9 mouse cellular contexts compared by ENCODE assay signal in genomic region chr7:4470275-4471178, GRCm38 (mm10). TPM values are rescaled to one million over a fixed set of nuclear protein-coding genes. Genes with fewer than 3 reads are reported as not detected.
DNase-seq lines count a peak whose midpoint lies in the region; ATAC-seq and TF ChIP-seq lines count a peak whose summit lies in the region.
"Had no signal": no experiment of that assay in that cellular context is flagged by ENCODE, and none has a peak within 500 bp of the region (broad histone marks: within the 10 kb centered on the region; RNA-seq: fewer than 3 reads in every experiment).

No protein-coding gene starts in this region.

- TF ChIP-seq CTCF in embryonic fibroblast, embryonic 13.5 days (IDR thresholded peaks at IDR 0.05; ENCODE audit: borderline replicate concordance, insufficient read depth, low read length): no peak
- no peak for TF ChIP-seq CTCF in kidney, postnatal 0 days (IDR thresholded peaks at IDR 0.05; ENCODE audit: low read depth)

- DNase-seq in CD4-positive, CD25-positive, alpha-beta regulatory T cell, adult 2 months (ENCODE audit: low read depth, low spot score): peak; percentile 55
- DNase-seq in adrenal gland, postnatal 14 days: peak; percentile 78
- peak; percentile 89 for DNase-seq in kidney, postnatal 0 days (ENCODE audit: low spot score)
- DNase-seq in yolk sac, embryonic 10.5 days (ENCODE audit: low spot score): peak; percentile 70

- 0 out of 2 replicates have a peak, but pooled peaks cover 4% of the 10 kb centered on the region for H3K4me1 ChIP-seq in embryonic fibroblast, embryonic 13.5 days (ENCODE audit: control insufficient read depth, insufficient read depth, low read length)
- H3K4me1 ChIP-seq in heart, embryonic 16.5 days (ENCODE audit: control insufficient read depth, insufficient read depth, low read length): peaks cover 10% of the 10 kb centered on the region
- H3K4me1 ChIP-seq in kidney, postnatal 0 days (replicated peaks; ENCODE audit: insufficient read depth, low read length): no peaks in the 10 kb centered on the region
- H3K4me1 ChIP-seq in liver, embryonic 16.5 days (ENCODE audit: control insufficient read depth, low read depth, low read length): no peaks in the 10 kb centered on the region; the same call in 1 of the 2 replicates
- H3K4me1 ChIP-seq in neural tube, embryonic 12.5 days: peaks cover 8% of the 10 kb centered on the region; the same call in 1 of the 2 replicates

- H3K4me2 ChIP-seq in heart, embryonic 16.5 days (ENCODE audit: low read depth, low read length): peak overlapping the region; percentile 70
- H3K4me2 ChIP-seq in kidney, postnatal 0 days (ENCODE audit: low read length): peak overlapping the region; percentile 64
- peak overlapping the region; percentile 38 for H3K4me2 ChIP-seq in liver, embryonic 16.5 days (ENCODE audit: low read depth, low read length)
- H3K4me2 ChIP-seq in neural tube, embryonic 12.5 days (replicated peaks): peak overlapping the region; percentile 68

- peaks cover 31% of the 10 kb centered on the region for H3K27me3 ChIP-seq in heart, embryonic 16.5 days (ENCODE audit: control insufficient read depth, insufficient read depth, low read length)
- H3K27me3 ChIP-seq in kidney, postnatal 0 days (ENCODE audit: insufficient read depth, low read length): no peaks in the 10 kb centered on the region; the same call in 1 of the 2 replicates
- H3K27me3 ChIP-seq in liver, embryonic 16.5 days (ENCODE audit: control insufficient read depth, insufficient read depth, low read depth, low read length): peaks cover 29% of the 10 kb centered on the region
- peaks cover 48% of the 10 kb centered on the region for H3K27me3 ChIP-seq in neural tube, embryonic 12.5 days (replicated peaks)

- WGBS in heart, embryonic 16.5 days: 4% methylated on average over 34 of the region's 35 CpGs
- 3% methylated on average over 35 of the region's 35 CpGs for WGBS in kidney, postnatal 0 days
- WGBS in liver, embryonic 16.5 days (ENCODE audit: insufficient replicate concordance): 7% methylated on average over 35 of the region's 35 CpGs
- WGBS in neural tube, embryonic 12.5 days: 4% methylated on average over 35 of the region's 35 CpGs

- 0 out of 2 replicates have a peak, but pooled peaks have one; percentile 19 for ATAC-seq in heart, embryonic 16.5 days (replicated peaks; ENCODE audit: extremely low read depth, insufficient read depth, low FRiP score)
- peak; percentile 64 for ATAC-seq in kidney, postnatal 0 days (replicated peaks; ENCODE audit: low FRiP score, low read depth)
- ATAC-seq in liver, embryonic 16.5 days (ENCODE audit: low read depth): peak; percentile 21; the same call in 1 of the 2 replicates
- peak; percentile 61 for ATAC-seq in neural tube, embryonic 12.5 days (ENCODE audit: low FRiP score, low read depth)

- H3K4me3 ChIP-seq in embryonic fibroblast, embryonic 13.5 days (ENCODE audit: insufficient read depth, low read length): peak overlapping the region; percentile 32
- H3K4me3 ChIP-seq in heart, embryonic 16.5 days (ENCODE audit: low read length): peak overlapping the region; percentile 44
- peak overlapping the region; percentile 28 for H3K4me3 ChIP-seq in kidney, postnatal 0 days (replicated peaks; ENCODE audit: low read depth, low read length)
- H3K4me3 ChIP-seq in liver, embryonic 16.5 days (ENCODE audit: low read depth, low read length): peak overlapping the region; percentile 14
- H3K4me3 ChIP-seq in neural tube, embryonic 12.5 days: peak overlapping the region; percentile 38

- H3K9me3 ChIP-seq in heart, embryonic 16.5 days (replicated peaks; ENCODE audit: control insufficient read depth, low read length): no peaks in the 10 kb centered on the region
- no peaks in the 10 kb centered on the region for H3K9me3 ChIP-seq in kidney, postnatal 0 days (replicated peaks; ENCODE audit: low read length)
- no peaks in the 10 kb centered on the region for H3K9me3 ChIP-seq in liver, embryonic 16.5 days (replicated peaks; ENCODE audit: control insufficient read depth, low read length)
- H3K9me3 ChIP-seq in neural tube, embryonic 12.5 days: no peaks in the 10 kb centered on the region

- peak; percentile 31; the same call in 1 of the 2 replicates for TF ChIP-seq POLR2A in embryonic fibroblast, embryonic 13.5 days (IDR thresholded peaks at IDR 0.05; ENCODE audit: low read depth, low read length)

- H3K27ac ChIP-seq in embryonic fibroblast, embryonic 13.5 days (ENCODE audit: insufficient read depth, low read length): no peak overlapping the region
- H3K27ac ChIP-seq in heart, embryonic 16.5 days (ENCODE audit: low read length): no peak overlapping the region
- no peak overlapping the region for H3K27ac ChIP-seq in kidney, postnatal 0 days
- H3K27ac ChIP-seq in liver, embryonic 16.5 days (ENCODE audit: low read length): no peak overlapping the region
- H3K27ac ChIP-seq in neural tube, embryonic 12.5 days: no peak overlapping the region

- H3K9ac ChIP-seq in heart, embryonic 16.5 days (ENCODE audit: low read length): peak overlapping the region; percentile 56; the same call in 1 of the 2 replicates
- peak overlapping the region; percentile 14; the same call in 1 of the 2 replicates for H3K9ac ChIP-seq in kidney, postnatal 0 days (ENCODE audit: low read depth, low read length)
- no peak overlapping the region for H3K9ac ChIP-seq in liver, embryonic 16.5 days (ENCODE audit: low read depth, low read length)
- peak overlapping the region; percentile 38; the same call in 1 of the 2 replicates for H3K9ac ChIP-seq in neural tube, embryonic 12.5 days

- no peaks in the 10 kb centered on the region for H3K36me3 ChIP-seq in heart, embryonic 16.5 days (ENCODE audit: control insufficient read depth, insufficient read depth)
- no peaks in the 10 kb centered on the region for H3K36me3 ChIP-seq in kidney, postnatal 0 days (ENCODE audit: insufficient read depth, low read length)
- no peaks in the 10 kb centered on the region for H3K36me3 ChIP-seq in liver, embryonic 16.5 days (ENCODE audit: control insufficient read depth, insufficient read depth)
- H3K36me3 ChIP-seq in neural tube, embryonic 12.5 days: no peaks in the 10 kb centered on the region

RNA-seq across cellular contexts. Expression of gene Eps8l1, which starts 10.1 kb away (rescaled TPM):
- total RNA-seq in adrenal gland, postnatal 14 days (2021): 5.9 TPM in 2 replicates
- 2.1 and 2.9 TPM in 2 replicates for polyA plus RNA-seq in embryonic fibroblast, embryonic 13.5 days (2011; ENCODE audit: insufficient read length, low read depth, missing spikeins)
- 3.6 and 5.6 TPM in 2 replicates for polyA plus RNA-seq in heart, embryonic 16.5 days (2015; fragmentation: Nextera tagmentation; extraction: Ambion mirVana)
- polyA plus RNA-seq in kidney, postnatal 0 days (2015; fragmentation: Nextera tagmentation; extraction: Ambion mirVana): 5.8 and 12.8 TPM in 2 replicates
- polyA plus RNA-seq in liver, embryonic 16.5 days (2015; fragmentation: Nextera tagmentation; extraction: Ambion mirVana): 1.1 and 2.6 TPM in 2 replicates
- polyA plus RNA-seq in neural tube, embryonic 12.5 days (2016; fragmentation: Nextera tagmentation; extraction: Ambion mirVana): 8.7 and 8.9 TPM in 2 replicates

RNA-seq across cellular contexts. Expression of gene Rdh13, which starts 25.1 kb away (rescaled TPM):
- total RNA-seq in adrenal gland, postnatal 14 days (2021): 26.1 and 31.7 TPM in 2 replicates
- polyA plus RNA-seq in embryonic fibroblast, embryonic 13.5 days (2011; ENCODE audit: insufficient read length, low read depth, missing spikeins): 14.7 and 16.8 TPM in 2 replicates
- polyA plus RNA-seq in heart, embryonic 16.5 days (2015; fragmentation: Nextera tagmentation; extraction: Ambion mirVana): 31.9 and 32.2 TPM in 2 replicates
- 24.3 and 26.5 TPM in 2 replicates for polyA plus RNA-seq in kidney, postnatal 0 days (2015; fragmentation: Nextera tagmentation; extraction: Ambion mirVana)
- 4.2 and 4.3 TPM in 2 replicates for polyA plus RNA-seq in liver, embryonic 16.5 days (2015; fragmentation: Nextera tagmentation; extraction: Ambion mirVana)
- polyA plus RNA-seq in neural tube, embryonic 12.5 days (2016; fragmentation: Nextera tagmentation; extraction: Ambion mirVana): 29.0 and 29.8 TPM in 2 replicates

RNA-seq across cellular contexts. Expression of gene Ppp1r12c, which starts 31.0 kb away (rescaled TPM):
- 83.4 and 90.8 TPM in 2 replicates for total RNA-seq in adrenal gland, postnatal 14 days (2021)
- 72.2 and 79.4 TPM in 2 replicates for polyA plus RNA-seq in embryonic fibroblast, embryonic 13.5 days (2011; ENCODE audit: insufficient read length, low read depth, missing spikeins)
- 28.6 and 39.8 TPM in 2 replicates for polyA plus RNA-seq in heart, embryonic 16.5 days (2015; fragmentation: Nextera tagmentation; extraction: Ambion mirVana)
- 31.3 and 33.8 TPM in 2 replicates for polyA plus RNA-seq in kidney, postnatal 0 days (2015; fragmentation: Nextera tagmentation; extraction: Ambion mirVana)
- 6.9 and 8.0 TPM in 2 replicates for polyA plus RNA-seq in liver, embryonic 16.5 days (2015; fragmentation: Nextera tagmentation; extraction: Ambion mirVana)
- polyA plus RNA-seq in neural tube, embryonic 12.5 days (2016; fragmentation: Nextera tagmentation; extraction: Ambion mirVana): 61.1 and 72.5 TPM in 2 replicates

RNA-seq across cellular contexts. Expression of gene Tnnt1, which starts 45.7 kb away (rescaled TPM):
- 1.1 and 2.0 TPM in 2 replicates for total RNA-seq in adrenal gland, postnatal 14 days (2021)
- polyA plus RNA-seq in embryonic fibroblast, embryonic 13.5 days (2011; ENCODE audit: insufficient read length, low read depth, missing spikeins): 1.4 and 1.7 TPM in 2 replicates
- 170 and 190 TPM in 2 replicates for polyA plus RNA-seq in heart, embryonic 16.5 days (2015; fragmentation: Nextera tagmentation; extraction: Ambion mirVana)
- polyA plus RNA-seq in kidney, postnatal 0 days (2015; fragmentation: Nextera tagmentation; extraction: Ambion mirVana): 10.8 and 15.2 TPM in 2 replicates
- 9.3 and 15.2 TPM in 2 replicates for polyA plus RNA-seq in liver, embryonic 16.5 days (2015; fragmentation: Nextera tagmentation; extraction: Ambion mirVana)
- 58.1 and 75.1 TPM in 2 replicates for polyA plus RNA-seq in neural tube, embryonic 12.5 days (2016; fragmentation: Nextera tagmentation; extraction: Ambion mirVana)

RNA-seq across cellular contexts. Expression of gene Tnni3, which starts 53.5 kb away (rescaled TPM):
- total RNA-seq in adrenal gland, postnatal 14 days (2021): 0.85 and 3.0 TPM in 2 replicates
- 1.2 and 4.0 TPM in 2 replicates for polyA plus RNA-seq in embryonic fibroblast, embryonic 13.5 days (2011; ENCODE audit: insufficient read length, low read depth, missing spikeins)
- 3,783 and 3,984 TPM in 2 replicates for polyA plus RNA-seq in heart, embryonic 16.5 days (2015; fragmentation: Nextera tagmentation; extraction: Ambion mirVana)
- 5.6 and 6.3 TPM in 2 replicates for polyA plus RNA-seq in kidney, postnatal 0 days (2015; fragmentation: Nextera tagmentation; extraction: Ambion mirVana)
- polyA plus RNA-seq in liver, embryonic 16.5 days (2015; fragmentation: Nextera tagmentation; extraction: Ambion mirVana): 0.32 and 0.40 TPM in 2 replicates
- 2.8 and 2.9 TPM in 2 replicates for polyA plus RNA-seq in neural tube, embryonic 12.5 days (2016; fragmentation: Nextera tagmentation; extraction: Ambion mirVana)
- total RNA-seq: left cerebral cortex, postnatal 10 days had no signal
